Mouse (Mus musculus): ENCODE results near the gene Polg. TPM values are rescaled to one million over a fixed set of nuclear protein-coding genes. Genes with fewer than 3 reads are reported as not detected.
A peak's percentile ranks its signal among the peaks of the same experiment; 100 is the strongest.

Gene Polg
- 27.8 and 32.5 TPM in 2 replicates for polyA plus RNA-seq (2015; fragmentation: Nextera tagmentation; extraction: Ambion mirVana)

GRCm38 (mm10) chr7:79466053-79466901, at the start of gene Polg:
Gene Polg, minus strand, starts transcription at chr7:79466362.
- under 1% methylated on average over 76 of the region's 76 CpGs for WGBS
- ATAC-seq (replicated peaks; ENCODE audit: extremely low read depth, insufficient read depth, low FRiP score): peak; percentile 97

DNA sequence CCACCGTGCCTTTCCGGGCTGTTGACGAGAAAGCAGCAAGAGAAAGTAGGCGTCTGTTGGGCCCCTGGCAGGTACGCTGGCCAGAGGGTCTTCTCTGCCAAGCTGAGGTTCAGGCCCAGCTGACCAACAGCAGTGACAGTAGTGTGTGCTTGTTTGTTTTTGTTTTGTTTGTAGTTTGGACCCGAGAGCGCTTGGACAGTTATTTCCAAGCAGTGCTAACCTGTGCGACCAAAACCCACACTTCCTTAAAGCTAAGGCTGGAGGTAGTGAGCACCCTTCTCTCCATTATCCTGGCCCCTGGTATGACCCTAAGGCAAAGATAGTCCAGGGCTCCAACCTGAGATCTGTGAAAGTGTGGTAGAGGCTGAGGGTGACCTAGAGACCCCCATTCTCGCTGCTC, 49.7 kb upstream of the Polg start:
- Histone ChIP-seq H3K36me3 (ENCODE audit: control insufficient read depth, insufficient read depth) (no peaks in the 10 kb centered on the region), H3K9me3 (replicated peaks; ENCODE audit: control insufficient read depth, low read length) (no peaks in the 10 kb centered on the region), H3K4me1 (ENCODE audit: control insufficient read depth, insufficient read depth, low read length) (peaks cover 12% of the 10 kb centered on the region), H3K4me3 (ENCODE audit: low read length) (peak overlapping the region; percentile 46), H3K9ac (ENCODE audit: low read length) (no peak overlapping the region), H3K27me3 (ENCODE audit: control insufficient read depth, insufficient read depth, low read length) (peaks cover 81% of the 10 kb centered on the region), H3K27ac (ENCODE audit: low read length) (no peak overlapping the region), H3K4me2 (ENCODE audit: low read depth, low read length) (peak overlapping the region; percentile 64; the same call in 1 of the 2 replicates)
- ATAC-seq (replicated peaks; ENCODE audit: extremely low read depth, insufficient read depth, low FRiP score): no peak
- 46% methylated on average over 9 of the region's 9 CpGs for WGBS

More at GRCm38 (mm10) chr7:79466053-79466901, at the start of gene Polg:
- H3K4me2 ChIP-seq (ENCODE audit: low read depth, low read length): peak within 1 kb of the TSS; percentile 96
- H3K9ac ChIP-seq (ENCODE audit: low read length): peak within 1 kb of the TSS; percentile 83
- H3K27ac ChIP-seq (ENCODE audit: low read length): peak within 1 kb of the TSS; percentile 87
- peaks cover 21% of the 10 kb centered on the region for H3K4me1 ChIP-seq (ENCODE audit: control insufficient read depth, insufficient read depth, low read length)
- peak within 1 kb of the TSS; percentile 89 for H3K4me3 ChIP-seq (ENCODE audit: low read length)
- H3K27me3 ChIP-seq (ENCODE audit: control insufficient read depth, insufficient read depth, low read length): no peaks in the 10 kb centered on the region
- no peaks in the 10 kb centered on the region for H3K9me3 ChIP-seq (replicated peaks; ENCODE audit: control insufficient read depth, low read length)
- H3K36me3 ChIP-seq (ENCODE audit: control insufficient read depth, insufficient read depth): peaks cover 12% of the 10 kb centered on the region

DNA sequence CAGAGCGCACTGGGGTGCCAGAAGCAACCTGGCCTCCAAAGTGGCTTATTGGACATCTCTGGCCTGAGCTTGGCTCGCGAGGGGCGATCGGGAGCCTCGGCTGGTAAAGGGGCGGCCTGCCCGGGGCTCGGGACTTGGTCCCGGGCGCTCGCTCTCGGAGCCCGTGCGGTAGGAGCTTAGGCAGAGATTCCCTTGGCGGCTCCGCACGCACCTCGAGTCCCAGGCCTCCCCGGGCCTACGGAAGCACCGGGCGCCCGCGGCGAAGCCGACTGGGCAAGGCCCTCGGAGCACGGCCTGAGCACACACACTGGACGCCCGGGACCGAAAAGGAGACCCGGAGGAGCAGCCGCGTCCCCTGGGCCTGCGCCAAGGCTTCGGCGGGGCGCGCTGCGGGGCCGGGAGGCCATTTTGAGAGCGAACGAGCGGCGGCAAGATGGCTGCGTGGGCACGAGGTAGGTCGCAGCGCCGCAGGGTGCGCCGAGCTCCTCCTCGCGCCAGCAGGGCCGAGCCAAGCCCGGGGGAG, 49.1 kb upstream of the Polg start:
- H3K27me3 ChIP-seq (ENCODE audit: control insufficient read depth, insufficient read depth, low read length): peaks cover 86% of the 10 kb centered on the region
- no peaks in the 10 kb centered on the region for H3K9me3 ChIP-seq (replicated peaks; ENCODE audit: control insufficient read depth, low read length)
- no peaks in the 10 kb centered on the region for H3K36me3 ChIP-seq (ENCODE audit: control insufficient read depth, insufficient read depth)
- peak overlapping the region; percentile 46 for H3K4me3 ChIP-seq (ENCODE audit: low read length)
- ATAC-seq (replicated peaks; ENCODE audit: extremely low read depth, insufficient read depth, low FRiP score): no peak
- peak overlapping the region; percentile 64 for H3K4me2 ChIP-seq (ENCODE audit: low read depth, low read length)
- H3K4me1 ChIP-seq (ENCODE audit: control insufficient read depth, insufficient read depth, low read length): peaks cover 6% of the 10 kb centered on the region
- H3K27ac ChIP-seq (ENCODE audit: low read length): no peak overlapping the region
- WGBS: 4% methylated on average over 57 of the region's 57 CpGs
- peak overlapping the region; percentile 38; the same call in 1 of the 2 replicates for H3K9ac ChIP-seq (ENCODE audit: low read length)

DNA sequence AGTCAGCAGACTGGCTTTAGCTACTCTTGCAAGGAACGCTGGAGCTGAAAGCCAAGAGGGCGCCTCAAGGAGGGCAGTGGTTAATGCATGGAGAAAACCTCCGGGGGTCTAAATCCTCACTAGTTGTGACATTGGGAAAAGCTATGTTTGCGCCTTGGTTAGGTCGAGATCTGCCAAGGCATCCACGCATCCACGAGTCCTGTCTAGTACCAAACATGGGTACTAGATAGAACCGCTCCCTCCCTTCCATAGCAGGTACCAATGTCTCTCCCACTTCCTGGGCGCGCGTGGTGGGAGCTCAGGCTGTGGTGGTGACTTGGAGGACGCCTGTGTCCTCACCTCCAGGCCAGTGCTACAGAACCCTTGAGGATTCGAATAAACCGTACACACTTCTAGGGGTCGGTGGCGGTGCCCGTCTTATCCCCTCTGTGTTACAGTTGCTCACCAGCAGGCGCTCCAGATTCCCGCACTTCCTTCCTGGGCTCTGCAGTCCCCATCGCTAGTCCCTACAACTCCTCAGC, 48.3 kb upstream of the Polg start:
- H3K4me3 ChIP-seq (ENCODE audit: low read length): no peak overlapping the region
- no peaks in the 10 kb centered on the region for H3K36me3 ChIP-seq (ENCODE audit: control insufficient read depth, insufficient read depth)
- 1% methylated on average over 20 of the region's 20 CpGs for WGBS
- H3K27me3 ChIP-seq (ENCODE audit: control insufficient read depth, insufficient read depth, low read length): peaks cover 90% of the 10 kb centered on the region
- H3K9me3 ChIP-seq (replicated peaks; ENCODE audit: control insufficient read depth, low read length): no peaks in the 10 kb centered on the region
- no peaks in the 10 kb centered on the region; the same call in 1 of the 2 replicates for H3K4me1 ChIP-seq (ENCODE audit: control insufficient read depth, insufficient read depth, low read length)
- H3K9ac ChIP-seq (ENCODE audit: low read length): no peak overlapping the region
- no peak for ATAC-seq (replicated peaks; ENCODE audit: extremely low read depth, insufficient read depth, low FRiP score)
- no peak overlapping the region for H3K27ac ChIP-seq (ENCODE audit: low read length)
- H3K4me2 ChIP-seq (ENCODE audit: low read depth, low read length): no peak overlapping the region

GRCm38 (mm10) chr7:79513466-79513865, 47.3 kb upstream of the Polg start:
- no peak for ATAC-seq (replicated peaks; ENCODE audit: extremely low read depth, insufficient read depth, low FRiP score)
- Histone ChIP-seq H3K9me3 (replicated peaks; ENCODE audit: control insufficient read depth, low read length) (no peaks in the 10 kb centered on the region), H3K27ac (ENCODE audit: low read length) (no peak overlapping the region), H3K27me3 (ENCODE audit: control insufficient read depth, insufficient read depth, low read length) (peaks cover 93% of the 10 kb centered on the region), H3K4me3 (ENCODE audit: low read length) (no peak overlapping the region), H3K4me2 (ENCODE audit: low read depth, low read length) (no peak overlapping the region), H3K4me1 (ENCODE audit: control insufficient read depth, insufficient read depth, low read length) (peaks cover 4% of the 10 kb centered on the region; the same call in 1 of the 2 replicates), H3K9ac (ENCODE audit: low read length) (no peak overlapping the region), H3K36me3 (ENCODE audit: control insufficient read depth, insufficient read depth) (no peaks in the 10 kb centered on the region)
- 6% methylated on average over 2 of the region's 2 CpGs for WGBS

- no peak for ATAC-seq (replicated peaks; ENCODE audit: extremely low read depth, insufficient read depth, low FRiP score)
- peaks cover 93% of the 10 kb centered on the region for H3K27me3 ChIP-seq (ENCODE audit: control insufficient read depth, insufficient read depth, low read length)
- no peak overlapping the region for H3K4me2 ChIP-seq (ENCODE audit: low read depth, low read length)
- 7% methylated on average over 4 of the region's 4 CpGs for WGBS
- no peak overlapping the region for H3K27ac ChIP-seq (ENCODE audit: low read length)
- H3K36me3 ChIP-seq (ENCODE audit: control insufficient read depth, insufficient read depth): no peaks in the 10 kb centered on the region
- peaks cover 4% of the 10 kb centered on the region; the same call in 1 of the 2 replicates for H3K4me1 ChIP-seq (ENCODE audit: control insufficient read depth, insufficient read depth, low read length)
- no peak overlapping the region for H3K4me3 ChIP-seq (ENCODE audit: low read length)
- H3K9me3 ChIP-seq (replicated peaks; ENCODE audit: control insufficient read depth, low read length): no peaks in the 10 kb centered on the region
- no peak overlapping the region for H3K9ac ChIP-seq (ENCODE audit: low read length)
Measured at GRCm38 (mm10) chr7:79512496-79512895, 46.3 kb upstream of the Polg start.

DNA sequence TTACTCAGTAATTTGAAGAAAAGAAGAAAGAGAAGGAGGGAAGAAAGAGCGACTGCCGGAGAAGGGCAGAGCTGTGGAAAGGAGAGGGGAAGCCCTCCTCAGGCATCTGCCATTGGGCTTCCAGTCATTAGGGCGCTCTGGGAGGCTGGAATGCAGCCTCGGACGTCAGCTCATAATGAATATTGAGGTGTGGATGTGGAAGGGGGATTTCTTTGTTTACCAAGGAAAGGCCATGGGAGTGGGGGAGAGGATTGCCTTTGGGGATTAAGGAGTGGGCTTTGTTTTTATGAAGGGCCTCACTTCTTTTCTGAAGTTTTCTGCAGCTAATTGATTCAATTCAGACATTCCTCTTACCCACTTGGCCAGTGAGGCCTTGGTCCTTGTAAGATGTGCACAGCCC, 45.5 kb upstream of the Polg start:
- H3K36me3 ChIP-seq (ENCODE audit: control insufficient read depth, insufficient read depth): no peaks in the 10 kb centered on the region
- H3K4me3 ChIP-seq (ENCODE audit: low read length): no peak overlapping the region
- ATAC-seq (replicated peaks; ENCODE audit: extremely low read depth, insufficient read depth, low FRiP score): no peak
- peaks cover 4% of the 10 kb centered on the region; the same call in 1 of the 2 replicates for H3K4me1 ChIP-seq (ENCODE audit: control insufficient read depth, insufficient read depth, low read length)
- no peaks in the 10 kb centered on the region for H3K9me3 ChIP-seq (replicated peaks; ENCODE audit: control insufficient read depth, low read length)
- no peak overlapping the region for H3K27ac ChIP-seq (ENCODE audit: low read length)
- no peak overlapping the region for H3K4me2 ChIP-seq (ENCODE audit: low read depth, low read length)
- H3K27me3 ChIP-seq (ENCODE audit: control insufficient read depth, insufficient read depth, low read length): peaks cover 93% of the 10 kb centered on the region
- WGBS: 14% methylated on average over 5 of the region's 5 CpGs
- no peak overlapping the region for H3K9ac ChIP-seq (ENCODE audit: low read length)

GRCm38 (mm10) chr7:79511181-79511580, 45.0 kb upstream of the Polg start:
- Histone ChIP-seq H3K4me3 (ENCODE audit: low read length) (no peak overlapping the region), H3K4me2 (ENCODE audit: low read depth, low read length) (no peak overlapping the region), H3K9me3 (replicated peaks; ENCODE audit: control insufficient read depth, low read length) (no peaks in the 10 kb centered on the region), H3K4me1 (ENCODE audit: control insufficient read depth, insufficient read depth, low read length) (peaks cover 4% of the 10 kb centered on the region; the same call in 1 of the 2 replicates), H3K27me3 (ENCODE audit: control insufficient read depth, insufficient read depth, low read length) (peaks cover 93% of the 10 kb centered on the region), H3K36me3 (ENCODE audit: control insufficient read depth, insufficient read depth) (no peaks in the 10 kb centered on the region), H3K27ac (ENCODE audit: low read length) (no peak overlapping the region), H3K9ac (ENCODE audit: low read length) (no peak overlapping the region)
- no peak for ATAC-seq (replicated peaks; ENCODE audit: extremely low read depth, insufficient read depth, low FRiP score)
- 24% methylated on average over 7 of the region's 7 CpGs for WGBS

DNA sequence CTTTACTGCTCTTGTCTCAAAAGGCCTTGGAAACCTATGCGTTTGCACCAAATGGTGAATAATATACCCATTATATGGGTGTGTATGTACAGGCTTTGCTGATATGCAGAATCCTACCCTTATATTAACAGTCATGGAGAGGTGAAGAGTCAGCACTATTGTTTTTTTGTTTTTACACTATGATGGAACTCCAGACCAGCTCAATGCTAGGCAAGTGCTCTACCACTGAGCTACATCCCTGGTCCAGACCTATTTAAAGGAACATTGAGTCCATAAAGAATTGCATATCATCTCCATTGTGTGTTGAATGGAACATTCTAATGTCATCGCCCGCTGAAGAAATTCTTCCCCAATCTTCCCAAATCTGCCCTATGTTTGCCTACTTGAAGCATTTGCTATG, 44.5 kb upstream of the Polg start:
- Histone ChIP-seq H3K4me1 (ENCODE audit: control insufficient read depth, insufficient read depth, low read length) (peaks cover 4% of the 10 kb centered on the region; the same call in 1 of the 2 replicates), H3K4me2 (ENCODE audit: low read depth, low read length) (no peak overlapping the region), H3K36me3 (ENCODE audit: control insufficient read depth, insufficient read depth) (no peaks in the 10 kb centered on the region), H3K9me3 (replicated peaks; ENCODE audit: control insufficient read depth, low read length) (no peaks in the 10 kb centered on the region), H3K27ac (ENCODE audit: low read length) (no peak overlapping the region), H3K4me3 (ENCODE audit: low read length) (no peak overlapping the region), H3K9ac (ENCODE audit: low read length) (no peak overlapping the region), H3K27me3 (ENCODE audit: control insufficient read depth, insufficient read depth, low read length) (peaks cover 93% of the 10 kb centered on the region)
- no peak for ATAC-seq (replicated peaks; ENCODE audit: extremely low read depth, insufficient read depth, low FRiP score)
- WGBS: 27% methylated on average over 3 of the region's 3 CpGs
